Mouse (Mus musculus): Measurements from ENCODE around the gene Mrpl21.

- no peak for TF ChIP-seq CTCF (conservative IDR thresholded peaks at IDR 0.05; ENCODE audit: low read length)
- no peak for TF ChIP-seq NANOG (IDR thresholded peaks at IDR 0.05; ENCODE audit: borderline replicate concordance, low read length)
- no peak for TF ChIP-seq POU5F1 (IDR thresholded peaks at IDR 0.05; ENCODE audit: borderline replicate concordance, low read length)
Observed at GRCm38 (mm10) chr19:3266676-3267075, 16.0 kb upstream of the Mrpl21 start.

Data from E14TG2a.4 (cell line).